Mouse (Mus musculus) activated CD4-positive, CD25-positive, alpha-beta regulatory T cell, adult 9 weeks (primary cell): Measurements from ENCODE around the gene Ntm. TPM values are rescaled to one million over a fixed set of nuclear protein-coding genes. Genes with fewer than 3 reads are reported as not detected.

Experiments used
- polyA plus RNA-seq: library from polyadenylated mRNA; unstranded; fragments of 100-300 nt; shearing (Covaris generic); gene quantifications from one replicate; pipeline ENCODE4 v1.2.1, GENCODE M21; 2017

Ntm gene
- polyA plus RNA-seq, result not detected

DNA sequence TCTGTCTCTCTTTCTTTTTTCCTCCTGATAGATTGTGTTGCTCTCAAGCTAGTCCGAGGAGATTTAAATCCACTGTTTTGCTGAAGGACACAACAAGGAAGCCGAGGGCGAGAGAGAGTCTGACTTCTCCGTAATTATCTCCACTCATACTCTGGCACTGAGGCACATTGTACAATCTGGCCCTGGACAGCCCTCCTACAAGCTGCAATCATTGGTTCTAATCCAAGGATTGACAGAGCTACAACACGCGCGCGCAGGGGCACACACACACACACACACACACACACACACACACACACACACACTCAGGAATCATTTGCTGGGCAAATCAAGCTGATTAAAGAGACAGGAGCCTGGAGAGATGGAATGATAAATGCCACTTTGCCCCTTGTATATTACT, at the start of gene Ntm:
TSS of gene Ntm (minus strand) at position 164 of the 400 bp plus-strand sequence.

